8 mouse cellular contexts compared by ENCODE assay signal in the genomic region with DNA sequence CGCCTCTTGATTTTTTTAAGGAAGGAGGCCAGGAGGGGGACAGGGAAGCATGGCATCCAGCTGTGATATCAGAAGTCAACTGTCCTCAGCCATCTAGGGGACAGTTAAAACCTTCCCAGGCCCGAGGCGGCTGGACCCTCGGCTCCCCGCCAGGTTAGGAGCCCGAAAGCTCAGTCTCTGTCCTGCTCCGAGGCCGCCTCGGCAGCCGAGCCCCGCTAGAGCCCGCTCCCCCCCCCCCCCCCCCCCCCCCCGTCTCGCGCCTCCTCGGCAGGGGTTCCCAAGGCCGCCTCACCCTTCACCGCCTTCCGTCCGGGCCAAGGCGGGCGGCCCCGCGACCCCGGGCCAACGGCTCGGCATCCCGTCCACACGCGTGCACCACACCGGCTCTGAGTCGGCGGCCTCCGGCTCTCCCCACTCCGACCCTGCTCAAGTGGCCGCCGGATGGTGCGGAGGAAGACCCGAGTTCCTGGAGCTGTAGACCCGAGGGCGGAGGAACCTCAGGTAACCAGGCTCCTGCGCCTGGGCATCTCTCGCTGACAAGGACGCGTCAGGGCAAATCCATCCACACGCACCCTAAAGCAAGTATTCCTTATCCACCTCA. TPM values are rescaled to one million over a fixed set of nuclear protein-coding genes. Genes with fewer than 3 reads are reported as not detected.
A peak's percentile ranks its signal among the peaks of the same experiment; 100 is the strongest.
DNase-seq lines count a peak whose midpoint lies in the region; ATAC-seq lines count a peak whose summit lies in the region.

TSS of gene Gpn3 (plus strand) at position 286 of the 601 bp plus-strand sequence.

- peak within 1 kb of the TSS; percentile 81 for H3K4me3 ChIP-seq in lung, embryonic 16.5 days (ENCODE audit: low read length)
- H3K4me3 ChIP-seq in embryonic facial prominence, embryonic 14.5 days (ENCODE audit: low read depth, low read length), result peak within 1 kb of the TSS; percentile 62
- H3K4me3 ChIP-seq in heart, embryonic 14.5 days (ENCODE audit: control insufficient read depth in 1 of 2, insufficient read depth in 1 of 2, low read depth in 1 of 2, low read length in 2 of 2), result peak within 1 kb of the TSS; percentile 81 to 93
- peak within 1 kb of the TSS; percentile 68 for H3K4me3 ChIP-seq in midbrain, embryonic 14.5 days (replicated peaks; ENCODE audit: low read depth, low read length)

- peak within 1 kb of the TSS; percentile 89 for H3K9ac ChIP-seq in lung, embryonic 16.5 days (ENCODE audit: low read length)
- peak within 1 kb of the TSS; percentile 73 for H3K9ac ChIP-seq in embryonic facial prominence, embryonic 14.5 days (ENCODE audit: low read depth, low read length)
- peak within 1 kb of the TSS; percentile 90 for H3K9ac ChIP-seq in heart, embryonic 14.5 days (ENCODE audit: low read length)
- peak within 1 kb of the TSS; percentile 78 for H3K9ac ChIP-seq in midbrain, embryonic 14.5 days (replicated peaks; ENCODE audit: low read length)

- DNase-seq in lung, postnatal 36 days, result no peak
- DNase-seq in adipocyte (ENCODE audit: low spot score), result peak; percentile 69
- peak; percentile 26 for DNase-seq in embryonic facial prominence, embryonic 14.5 days (ENCODE audit: low spot score)
- no peak for DNase-seq in left cerebral cortex, postnatal 14 days (ENCODE audit: low spot score in 2 of 2)
- DNase-seq in midbrain, embryonic 14.5 days, result peak; percentile 47
- no peak for DNase-seq in right cerebral cortex, adult 2 months (ENCODE audit: low spot score in 2 of 2)

- H3K4me2 ChIP-seq in lung, embryonic 16.5 days (ENCODE audit: low read depth, low read length), result peak within 1 kb of the TSS; percentile 78
- H3K4me2 ChIP-seq in embryonic facial prominence, embryonic 14.5 days (ENCODE audit: low read depth, low read length), result peak within 1 kb of the TSS; percentile 75
- H3K4me2 ChIP-seq in heart, embryonic 14.5 days (ENCODE audit: low read length), result peak within 1 kb of the TSS; percentile 92
- H3K4me2 ChIP-seq in midbrain, embryonic 14.5 days (ENCODE audit: low read length), result peak within 1 kb of the TSS; percentile 78

- no peaks in the 10 kb centered on the region for H3K27me3 ChIP-seq in lung, embryonic 16.5 days (ENCODE audit: control insufficient read depth, insufficient read depth, low read depth, low read length)
- H3K27me3 ChIP-seq in embryonic facial prominence, embryonic 14.5 days (replicated peaks; ENCODE audit: control insufficient read depth, insufficient read depth, low read length), result no peaks in the 10 kb centered on the region
- no peaks in the 10 kb centered on the region for H3K27me3 ChIP-seq in heart, embryonic 14.5 days (ENCODE audit: control insufficient read depth, insufficient read depth, low read length)
- H3K27me3 ChIP-seq in midbrain, embryonic 14.5 days (ENCODE audit: control insufficient read depth, insufficient read depth, low read length), result no peaks in the 10 kb centered on the region

- peak within 1 kb of the TSS; percentile 95 for H3K27ac ChIP-seq in lung, embryonic 16.5 days (ENCODE audit: low read length)
- H3K27ac ChIP-seq in embryonic facial prominence, embryonic 14.5 days (replicated peaks; ENCODE audit: low read depth, low read length), result peak within 1 kb of the TSS; percentile 91
- H3K27ac ChIP-seq in heart, embryonic 14.5 days (replicated peaks in 1 of 2; ENCODE audit: control insufficient read depth in 1 of 2, insufficient read depth in 1 of 2, low read depth in 2 of 2, low read length in 2 of 2), result peak within 1 kb of the TSS; percentile 89 to 96
- peak within 1 kb of the TSS; percentile 94 for H3K27ac ChIP-seq in midbrain, embryonic 14.5 days (replicated peaks; ENCODE audit: low read depth, low read length)

- H3K36me3 ChIP-seq in lung, embryonic 16.5 days (ENCODE audit: control insufficient read depth, insufficient read depth, low read length), result peaks cover 21% of the 10 kb centered on the region
- H3K36me3 ChIP-seq in embryonic facial prominence, embryonic 14.5 days (ENCODE audit: control insufficient read depth, insufficient read depth, low read length), result peaks cover 41% of the 10 kb centered on the region
- H3K36me3 ChIP-seq in heart, embryonic 14.5 days (ENCODE audit: control insufficient read depth, insufficient read depth, low read length), result peaks cover 58% of the 10 kb centered on the region
- H3K36me3 ChIP-seq in midbrain, embryonic 14.5 days (ENCODE audit: control insufficient read depth, insufficient read depth, low read length), result peaks cover 47% of the 10 kb centered on the region

- H3K9me3 ChIP-seq in lung, embryonic 16.5 days (ENCODE audit: control insufficient read depth, low read length), result no peaks in the 10 kb centered on the region
- no peaks in the 10 kb centered on the region for H3K9me3 ChIP-seq in embryonic facial prominence, embryonic 14.5 days (ENCODE audit: control insufficient read depth, low read length)
- no peaks in the 10 kb centered on the region for H3K9me3 ChIP-seq in heart, embryonic 14.5 days (ENCODE audit: control insufficient read depth, low read length)
- no peaks in the 10 kb centered on the region for H3K9me3 ChIP-seq in midbrain, embryonic 14.5 days (ENCODE audit: control insufficient read depth, low read length)

- under 1% methylated on average over 31 of the region's 46 CpGs for WGBS in lung, embryonic 16.5 days
- WGBS in embryonic facial prominence, embryonic 14.5 days, result under 1% methylated on average over 21 of the region's 46 CpGs
- WGBS in heart, embryonic 14.5 days, result 1% methylated on average over 31 of the region's 46 CpGs
- under 1% methylated on average over 28 of the region's 46 CpGs for WGBS in midbrain, embryonic 14.5 days

- peak; percentile 69 for ATAC-seq in lung, embryonic 16.5 days (ENCODE audit: low read depth)
- peak; percentile 80 for ATAC-seq in embryonic facial prominence, embryonic 14.5 days (ENCODE audit: low read depth)
- peak; percentile 70 for ATAC-seq in heart, embryonic 14.5 days (ENCODE audit: insufficient number of reproducible peaks, insufficient read depth, low FRiP score, low read depth)
- peak; percentile 71 for ATAC-seq in midbrain, embryonic 14.5 days (ENCODE audit: low FRiP score, low TSS enrichment)

- intact Hi-C loops in left cerebral cortex, postnatal 14 days (cut with DNase I), result no loop called here

- H3K4me1 ChIP-seq in lung, embryonic 16.5 days (replicated peaks; ENCODE audit: control insufficient read depth, insufficient read depth, low read length), result peaks cover 11% of the 10 kb centered on the region; the same call in 1 of the 2 replicates
- 0 out of 2 replicates have a peak, but pooled peaks cover 3% of the 10 kb centered on the region for H3K4me1 ChIP-seq in embryonic facial prominence, embryonic 14.5 days (ENCODE audit: control insufficient read depth, insufficient read depth, low read length)
- peaks cover 2 to 16% of the 10 kb centered on the region in 2 experiments; a peak in 3 of 4 replicates for H3K4me1 ChIP-seq in heart, embryonic 14.5 days (ENCODE audit: control insufficient read depth in 2 of 2, insufficient read depth in 2 of 2, low read length in 2 of 2)
- peaks cover 14% of the 10 kb centered on the region for H3K4me1 ChIP-seq in midbrain, embryonic 14.5 days (ENCODE audit: control insufficient read depth, insufficient read depth, low read length)

RNA-seq across cellular contexts. Expression of gene Gpn3, which starts in this region (rescaled TPM):
- polyA plus RNA-seq in lung, embryonic 16.5 days (2015; fragmentation: Nextera tagmentation; extraction: Ambion mirVana), result 76.2 and 76.8 TPM in 2 replicates
- polyA plus RNA-seq in embryonic facial prominence, embryonic 14.5 days (2014; fragmentation: Nextera tagmentation; extraction: Ambion mirVana), result 62.1 and 64.7 TPM in 2 replicates
- 52.3 and 59.5 TPM in 2 replicates for polyA plus RNA-seq in heart, embryonic 14.5 days (2014; fragmentation: Nextera tagmentation; extraction: Ambion mirVana)
- 10 to 100 TPM; 23.4 to 25.7 TPM for total RNA-seq in left cerebral cortex, postnatal 14 days (2021)
- 43.1 and 43.9 TPM in 2 replicates for polyA plus RNA-seq in midbrain, embryonic 14.5 days (2014; fragmentation: Nextera tagmentation; extraction: Ambion mirVana)

Comparison
In these comparisons a context has a peak if more than half of its experiments do, and no peak if none do; other contexts are left out.
1. DNase-seq: peak in adipocyte (single experiment), embryonic facial prominence, embryonic 14.5 days (single experiment) and midbrain, embryonic 14.5 days (single experiment); none in lung, postnatal 36 days (single experiment), left cerebral cortex, postnatal 14 days (0 of 2) and right cerebral cortex, adult 2 months (0 of 2).
2. Peak in every context shown above with its lines, with median percentiles within 50 percentile points of each other: ATAC-seq, H3K27ac ChIP-seq, H3K4me2 ChIP-seq, H3K4me3 ChIP-seq and H3K9ac ChIP-seq.